Mouse (Mus musculus) left cerebral cortex, adult 11 months (tissue): ENCODE measurements around the gene E030030I06Rik.
"Not testable (repeated sequence)": the region's sequence is repeated elsewhere in the genome, so short reads cannot be mapped to it uniquely, and the experiment has no call there.

Experiments
- DNase-seq: peaks from one replicate; pipeline ENCODE4 v3.0.0; 2022; ENCODE audit warnings: low spot score

E030030I06Rik gene

GRCm38 (mm10) chr10:22151863-22152640 lies 3.0 kb upstream of the E030030I06Rik start:
- not testable (repeated sequence) for DNase-seq

DNA sequence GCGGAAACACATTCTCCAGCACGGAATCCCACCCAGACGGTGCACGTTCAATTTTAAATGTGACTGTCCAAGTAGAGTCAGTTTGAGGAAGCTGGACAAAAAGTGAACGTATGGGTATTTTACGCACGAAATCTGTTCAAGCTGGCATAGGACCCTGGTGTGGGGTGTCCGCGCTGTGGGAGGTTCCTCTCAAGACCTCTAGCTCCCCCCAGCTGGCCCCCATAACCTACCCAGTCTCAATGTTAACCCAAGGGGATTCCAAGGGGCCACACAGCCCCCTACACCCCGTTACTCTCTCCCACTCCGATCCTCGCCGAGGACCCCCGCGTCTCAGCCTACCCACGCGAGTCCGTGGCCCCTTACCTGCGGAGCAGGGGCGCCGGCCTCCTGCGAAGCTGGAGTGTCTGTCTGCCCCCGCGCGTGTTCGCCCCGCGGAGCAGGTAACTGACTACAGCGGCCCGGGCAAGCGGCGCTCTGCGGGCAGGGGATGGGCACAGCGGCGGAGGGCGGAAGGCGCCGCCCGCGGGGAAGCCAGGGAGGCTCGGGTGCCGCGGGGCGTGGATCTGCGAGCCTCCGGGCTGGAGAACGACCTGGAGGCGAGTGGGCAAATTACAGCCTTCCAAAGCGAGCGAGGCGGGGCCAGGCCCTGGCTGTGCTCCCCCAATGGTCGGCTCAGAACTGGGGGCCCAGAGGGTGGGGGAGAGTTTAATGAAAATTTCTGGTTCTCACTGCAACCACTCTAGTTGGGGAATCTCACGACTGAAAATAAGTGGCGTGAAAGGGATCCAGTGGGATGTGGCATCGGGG lies 2.2 kb upstream of the E030030I06Rik start:
- not testable (repeated sequence) for DNase-seq

- no peak for DNase-seq
Measured at GRCm38 (mm10) chr10:22150593-22150992, 1.5 kb upstream of the E030030I06Rik start.

DNA sequence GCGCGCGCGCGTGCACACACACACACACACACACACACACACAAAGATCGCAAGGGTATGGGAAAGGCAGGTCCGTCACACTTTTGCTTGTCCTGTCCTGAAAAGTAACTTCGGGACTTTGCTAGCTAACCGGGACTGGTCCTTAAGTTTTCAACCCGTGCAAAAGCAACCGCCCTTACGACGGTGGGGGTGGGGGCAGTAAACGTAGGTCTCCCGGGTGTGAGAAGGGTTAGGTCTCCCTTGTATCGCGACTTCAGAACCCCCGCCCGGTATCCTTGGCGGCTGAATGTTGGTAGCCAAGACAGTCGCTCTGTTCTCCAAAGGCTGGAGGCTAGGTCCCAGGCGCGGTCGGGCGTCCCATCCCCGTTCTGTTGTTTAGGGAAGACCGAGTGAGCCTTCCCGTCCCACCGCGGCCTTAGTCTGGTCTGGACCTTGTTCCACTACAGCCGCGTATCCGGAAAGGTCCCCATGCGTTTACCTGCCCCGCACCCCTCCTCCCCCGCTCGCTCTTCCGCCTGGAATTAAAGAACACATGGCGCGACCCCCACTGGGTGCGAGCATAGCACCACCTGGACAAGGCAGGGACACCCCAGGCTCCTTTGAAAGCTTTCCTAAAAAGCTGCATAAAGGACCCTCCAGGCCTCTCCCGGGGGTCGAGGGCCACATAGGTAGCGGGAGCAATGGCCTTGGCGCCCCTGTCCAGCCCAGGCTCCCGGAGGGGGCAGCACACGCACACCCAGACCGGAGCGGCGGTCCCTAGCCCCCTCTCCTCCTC lies 808 bp upstream of the E030030I06Rik start:
- DNase-seq, result no peak

- no peak for DNase-seq
Measured at GRCm38 (mm10) chr10:22148441-22149072, 513 bp downstream of the E030030I06Rik start.

DNA sequence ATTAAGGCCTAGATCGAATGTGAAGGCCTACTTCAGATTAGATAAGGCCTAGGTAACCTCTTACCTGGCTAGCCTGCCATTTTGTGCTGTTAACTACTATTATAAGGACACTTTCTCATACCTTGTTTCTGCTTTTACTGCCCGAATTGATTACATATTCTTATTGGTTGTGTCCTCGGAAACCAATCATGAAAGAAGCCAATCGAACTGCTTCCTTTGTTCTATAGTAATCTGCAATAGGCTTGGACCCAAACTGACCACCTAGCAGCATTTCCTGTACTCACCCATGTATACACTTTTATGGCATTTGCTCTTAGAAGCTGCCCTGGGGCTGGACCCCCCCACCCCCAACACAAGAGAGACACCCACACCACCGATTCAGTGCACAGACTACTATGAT lies 6.1 kb downstream of the E030030I06Rik start:
- no peak for DNase-seq

GRCm38 (mm10) chr10:22142194-22142593 lies 6.9 kb downstream of the E030030I06Rik start:
- DNase-seq, result not testable (repeated sequence)

DNA sequence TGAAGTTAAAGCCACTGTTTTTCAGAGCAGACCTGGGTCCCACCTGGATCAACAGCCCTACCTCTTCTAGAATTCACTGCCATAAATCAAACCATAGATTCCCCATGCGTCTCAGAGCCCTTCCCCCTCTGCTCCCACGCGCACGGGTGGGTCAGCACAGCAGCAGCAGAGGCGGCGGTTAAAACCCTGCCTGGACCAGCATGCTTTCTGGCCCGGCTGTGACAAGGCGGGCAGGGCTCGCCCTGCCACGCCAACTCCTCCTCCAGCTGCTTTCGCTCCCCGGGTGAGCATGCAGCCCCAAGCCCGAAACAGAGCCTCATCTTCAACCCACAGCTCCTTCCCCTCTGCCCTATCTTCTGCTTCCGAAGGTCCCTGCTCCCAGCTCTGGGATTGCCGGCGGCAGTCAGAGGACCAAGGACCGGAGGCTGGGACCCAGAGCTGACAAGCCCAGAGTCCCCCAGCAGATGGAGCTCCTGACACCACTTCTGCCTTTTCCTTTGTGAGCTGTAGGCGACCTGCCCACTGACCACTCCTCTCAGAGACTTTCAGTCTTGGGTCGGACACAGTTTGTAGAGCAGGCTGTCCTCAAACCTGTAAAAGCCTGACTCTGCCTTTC lies 8.3 kb downstream of the E030030I06Rik start:
- peak; percentile 38 for DNase-seq

GRCm38 (mm10) chr10:22074531-22074930 lies 74.5 kb downstream of the E030030I06Rik start:
- DNase-seq, result no peak

GRCm38 (mm10) chr10:22072739-22073138 lies 76.3 kb downstream of the E030030I06Rik start:
- DNase-seq, result no peak

- DNase-seq, result no peak
Measured at GRCm38 (mm10) chr10:22070576-22070975, 78.5 kb downstream of the E030030I06Rik start.

- DNase-seq, result no peak
Measured at GRCm38 (mm10) chr10:22070168-22070567, 78.9 kb downstream of the E030030I06Rik start.

DNA sequence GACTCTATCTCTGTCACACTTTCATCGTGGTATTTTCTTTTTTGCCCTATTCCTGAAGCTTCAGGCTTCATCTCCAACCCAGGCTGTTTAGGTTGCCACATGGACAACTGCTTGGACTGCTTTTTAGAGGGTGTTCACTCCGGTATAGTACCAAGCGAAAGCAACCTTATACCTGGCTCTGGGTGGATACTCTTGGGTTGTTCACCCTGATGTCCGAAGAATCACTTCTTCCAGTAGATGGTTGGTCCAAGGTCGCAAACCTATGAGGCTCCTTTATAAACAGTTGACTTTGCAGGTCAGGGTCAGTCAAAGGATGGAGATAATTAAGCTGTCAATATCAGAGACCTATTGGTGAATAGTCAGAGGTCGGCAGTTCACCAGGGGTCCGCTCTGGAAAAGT lies 81.1 kb downstream of the E030030I06Rik start, which contains the start of gene 4930444G20Rik:
Gene 4930444G20Rik (minus strand): TSS at position 101 of the 400 bp plus-strand sequence.
- DNase-seq, result not testable (repeated sequence)
